Mouse (Mus musculus): ENCODE measurements around the gene Kcnk5. TPM values are rescaled to one million over a fixed set of nuclear protein-coding genes. Genes with fewer than 3 reads are reported as not detected.

Gene Kcnk5
- 3.5 and 3.6 TPM in 2 replicates for polyA plus RNA-seq (2016; fragmentation: Nextera tagmentation; extraction: Ambion mirVana)

GRCm38 (mm10) chr14:20181466-20181921 lies at the start of gene Kcnk5:
Gene Kcnk5 (minus strand): TSS chr14:20181809.
- H3K4me3 ChIP-seq, result peak within 1 kb of the TSS; percentile 59
- peak within 1 kb of the TSS; percentile 97 for H3K4me2 ChIP-seq
- peak; percentile 91 for ATAC-seq (ENCODE audit: insufficient number of reproducible peaks, low FRiP score)
- WGBS, result under 1% methylated on average over 36 of the region's 36 CpGs
- no peaks in the 10 kb centered on the region for H3K27me3 ChIP-seq (replicated peaks)
- H3K4me1 ChIP-seq (replicated peaks), result peaks cover 32% of the 10 kb centered on the region
- H3K9me3 ChIP-seq (replicated peaks), result no peaks in the 10 kb centered on the region
- H3K36me3 ChIP-seq, result no peaks in the 10 kb centered on the region
- H3K9ac ChIP-seq, result peak within 1 kb of the TSS; percentile 62
- H3K27ac ChIP-seq (ENCODE audit: poor library complexity, severe bottlenecking), result no peak within 1 kb of the TSS

GRCm38 (mm10) chr14:20230063-20230491 lies 48.5 kb upstream of the Kcnk5 start:
- no peak overlapping the region for H3K4me2 ChIP-seq
- H3K4me1 ChIP-seq (replicated peaks), result peaks cover 8% of the 10 kb centered on the region
- no peak overlapping the region for H3K27ac ChIP-seq (ENCODE audit: poor library complexity, severe bottlenecking)
- H3K9me3 ChIP-seq (replicated peaks), result 0 out of 2 replicates have a peak, but pooled peaks cover 3% of the 10 kb centered on the region
- no peak for ATAC-seq (ENCODE audit: insufficient number of reproducible peaks, low FRiP score)
- no peak overlapping the region for H3K9ac ChIP-seq
- no peaks in the 10 kb centered on the region for H3K27me3 ChIP-seq (replicated peaks)
- no peak overlapping the region for H3K4me3 ChIP-seq
- WGBS, result 77% methylated on average over 7 of the region's 7 CpGs
- H3K36me3 ChIP-seq, result no peaks in the 10 kb centered on the region

- H3K27me3 ChIP-seq (replicated peaks), result no peaks in the 10 kb centered on the region
- WGBS, result 72% methylated on average over 6 of the region's 6 CpGs
- H3K4me2 ChIP-seq, result no peak overlapping the region
- no peak overlapping the region for H3K4me3 ChIP-seq
- ATAC-seq (ENCODE audit: insufficient number of reproducible peaks, low FRiP score), result no peak
- no peak overlapping the region for H3K27ac ChIP-seq (ENCODE audit: poor library complexity, severe bottlenecking)
- 0 out of 2 replicates have a peak, but pooled peaks cover 3% of the 10 kb centered on the region for H3K9me3 ChIP-seq (replicated peaks)
- peaks cover 13% of the 10 kb centered on the region for H3K4me1 ChIP-seq (replicated peaks)
- no peak overlapping the region for H3K9ac ChIP-seq
- H3K36me3 ChIP-seq, result no peaks in the 10 kb centered on the region
Measured at GRCm38 (mm10) chr14:20229437-20229836, 47.8 kb upstream of the Kcnk5 start.

- Histone ChIP-seq H3K27ac (ENCODE audit: poor library complexity, severe bottlenecking) (no peak overlapping the region), H3K4me3 (no peak overlapping the region), H3K4me1 (replicated peaks) (peaks cover 16% of the 10 kb centered on the region), H3K4me2 (no peak overlapping the region), H3K9ac (no peak overlapping the region), H3K36me3 (no peaks in the 10 kb centered on the region), H3K27me3 (replicated peaks) (no peaks in the 10 kb centered on the region), H3K9me3 (replicated peaks) (no peaks in the 10 kb centered on the region)
- no peak for ATAC-seq (ENCODE audit: insufficient number of reproducible peaks, low FRiP score)
- 55% methylated on average over 4 of the region's 4 CpGs for WGBS
Measured at GRCm38 (mm10) chr14:20228336-20228735, 46.7 kb upstream of the Kcnk5 start.

GRCm38 (mm10) chr14:20226982-20227381 lies 45.4 kb upstream of the Kcnk5 start:
- Histone ChIP-seq H3K27ac (ENCODE audit: poor library complexity, severe bottlenecking) (no peak overlapping the region), H3K36me3 (no peaks in the 10 kb centered on the region), H3K9ac (no peak overlapping the region), H3K27me3 (replicated peaks) (no peaks in the 10 kb centered on the region), H3K4me3 (no peak overlapping the region), H3K9me3 (replicated peaks) (no peaks in the 10 kb centered on the region), H3K4me1 (replicated peaks) (peaks cover 16% of the 10 kb centered on the region), H3K4me2 (no peak overlapping the region)
- no peak for ATAC-seq (ENCODE audit: insufficient number of reproducible peaks, low FRiP score)
- 76% methylated on average over 2 of the region's 2 CpGs for WGBS

GRCm38 (mm10) chr14:20226488-20226887 lies 44.9 kb upstream of the Kcnk5 start:
- WGBS, result 61% methylated on average over 7 of the region's 7 CpGs
- no peak for ATAC-seq (ENCODE audit: insufficient number of reproducible peaks, low FRiP score)
- Histone ChIP-seq H3K27me3 (replicated peaks) (no peaks in the 10 kb centered on the region), H3K9ac (no peak overlapping the region), H3K4me1 (replicated peaks) (peaks cover 16% of the 10 kb centered on the region), H3K4me2 (no peak overlapping the region), H3K9me3 (replicated peaks) (no peaks in the 10 kb centered on the region), H3K27ac (ENCODE audit: poor library complexity, severe bottlenecking) (no peak overlapping the region), H3K4me3 (no peak overlapping the region), H3K36me3 (no peaks in the 10 kb centered on the region)

- Histone ChIP-seq H3K4me1 (replicated peaks) (peaks cover 16% of the 10 kb centered on the region), H3K27me3 (replicated peaks) (no peaks in the 10 kb centered on the region), H3K4me3 (no peak overlapping the region), H3K9me3 (replicated peaks) (no peaks in the 10 kb centered on the region), H3K4me2 (no peak overlapping the region), H3K27ac (ENCODE audit: poor library complexity, severe bottlenecking) (no peak overlapping the region), H3K36me3 (no peaks in the 10 kb centered on the region), H3K9ac (no peak overlapping the region)
- ATAC-seq (ENCODE audit: insufficient number of reproducible peaks, low FRiP score), result no peak
- WGBS, result 58% methylated on average over 4 of the region's 4 CpGs
Measured at GRCm38 (mm10) chr14:20225525-20225924, 43.9 kb upstream of the Kcnk5 start.

- no peak for ATAC-seq (ENCODE audit: insufficient number of reproducible peaks, low FRiP score)
- Histone ChIP-seq H3K9me3 (replicated peaks) (no peaks in the 10 kb centered on the region), H3K4me1 (replicated peaks) (peaks cover 16% of the 10 kb centered on the region), H3K27ac (ENCODE audit: poor library complexity, severe bottlenecking) (no peak overlapping the region), H3K36me3 (no peaks in the 10 kb centered on the region), H3K9ac (no peak overlapping the region), H3K27me3 (replicated peaks) (no peaks in the 10 kb centered on the region), H3K4me2 (no peak overlapping the region), H3K4me3 (no peak overlapping the region)
- 71% methylated on average over 10 of the region's 10 CpGs for WGBS
Measured at GRCm38 (mm10) chr14:20224576-20225218, 43.1 kb upstream of the Kcnk5 start.

- ATAC-seq (ENCODE audit: insufficient number of reproducible peaks, low FRiP score), result no peak
- no peak overlapping the region for H3K27ac ChIP-seq (ENCODE audit: poor library complexity, severe bottlenecking)
- H3K9me3 ChIP-seq (replicated peaks), result no peaks in the 10 kb centered on the region
- no peaks in the 10 kb centered on the region for H3K27me3 ChIP-seq (replicated peaks)
- no peaks in the 10 kb centered on the region for H3K36me3 ChIP-seq
- H3K9ac ChIP-seq, result no peak overlapping the region
- no peak overlapping the region for H3K4me2 ChIP-seq
- peaks cover 16% of the 10 kb centered on the region for H3K4me1 ChIP-seq (replicated peaks)
- H3K4me3 ChIP-seq, result no peak overlapping the region
- WGBS, result 33% methylated on average over 4 of the region's 4 CpGs
Measured at GRCm38 (mm10) chr14:20224163-20224562, 42.6 kb upstream of the Kcnk5 start.

- Histone ChIP-seq H3K4me1 (replicated peaks) (peaks cover 16% of the 10 kb centered on the region), H3K36me3 (no peaks in the 10 kb centered on the region), H3K4me2 (no peak overlapping the region), H3K9ac (no peak overlapping the region), H3K27me3 (replicated peaks) (no peaks in the 10 kb centered on the region), H3K9me3 (replicated peaks) (no peaks in the 10 kb centered on the region), H3K4me3 (no peak overlapping the region), H3K27ac (ENCODE audit: poor library complexity, severe bottlenecking) (no peak overlapping the region)
- ATAC-seq (ENCODE audit: insufficient number of reproducible peaks, low FRiP score), result no peak
- WGBS, result 68% methylated on average over 5 of the region's 5 CpGs
Measured at GRCm38 (mm10) chr14:20223253-20223652, 41.6 kb upstream of the Kcnk5 start.

GRCm38 (mm10) chr14:20221083-20221482 lies 39.5 kb upstream of the Kcnk5 start:
- no peak overlapping the region for H3K27ac ChIP-seq (ENCODE audit: poor library complexity, severe bottlenecking)
- peaks cover 16% of the 10 kb centered on the region for H3K4me1 ChIP-seq (replicated peaks)
- no peak overlapping the region for H3K4me2 ChIP-seq
- no peak overlapping the region for H3K9ac ChIP-seq
- no peaks in the 10 kb centered on the region for H3K36me3 ChIP-seq
- no peaks in the 10 kb centered on the region for H3K9me3 ChIP-seq (replicated peaks)
- ATAC-seq (ENCODE audit: insufficient number of reproducible peaks, low FRiP score), result no peak
- 71% methylated on average over 7 of the region's 7 CpGs for WGBS
- H3K27me3 ChIP-seq (replicated peaks), result no peaks in the 10 kb centered on the region
- H3K4me3 ChIP-seq, result no peak overlapping the region

GRCm38 (mm10) chr14:20219849-20220248 lies 38.2 kb upstream of the Kcnk5 start:
- Histone ChIP-seq H3K4me1 (replicated peaks) (peaks cover 7% of the 10 kb centered on the region), H3K36me3 (no peaks in the 10 kb centered on the region), H3K4me3 (no peak overlapping the region), H3K9me3 (replicated peaks) (no peaks in the 10 kb centered on the region), H3K27me3 (replicated peaks) (no peaks in the 10 kb centered on the region), H3K9ac (no peak overlapping the region), H3K4me2 (no peak overlapping the region), H3K27ac (ENCODE audit: poor library complexity, severe bottlenecking) (no peak overlapping the region)
- ATAC-seq (ENCODE audit: insufficient number of reproducible peaks, low FRiP score), result no peak
- 67% methylated on average over 1 of the region's 1 CpGs for WGBS
